Mouse (Mus musculus) central nervous system, embryonic 11.5 days (tissue): ENCODE measurements around the gene Tm7sf2. TPM values are rescaled to one million over a fixed set of nuclear protein-coding genes. Genes with fewer than 3 reads are reported as not detected.

Experiments used
- polyA plus RNA-seq: library from polyadenylated mRNA; depleted of rRNA; stranded (reverse); fragments of >200 nt; gene quantifications from 2 replicates; pipeline ENCODE4 v1.2.3, GENCODE M21; 2012; rRNA removed

Gene Tm7sf2
- 42.8 and 53.5 TPM in 2 replicates for polyA plus RNA-seq

DNA sequence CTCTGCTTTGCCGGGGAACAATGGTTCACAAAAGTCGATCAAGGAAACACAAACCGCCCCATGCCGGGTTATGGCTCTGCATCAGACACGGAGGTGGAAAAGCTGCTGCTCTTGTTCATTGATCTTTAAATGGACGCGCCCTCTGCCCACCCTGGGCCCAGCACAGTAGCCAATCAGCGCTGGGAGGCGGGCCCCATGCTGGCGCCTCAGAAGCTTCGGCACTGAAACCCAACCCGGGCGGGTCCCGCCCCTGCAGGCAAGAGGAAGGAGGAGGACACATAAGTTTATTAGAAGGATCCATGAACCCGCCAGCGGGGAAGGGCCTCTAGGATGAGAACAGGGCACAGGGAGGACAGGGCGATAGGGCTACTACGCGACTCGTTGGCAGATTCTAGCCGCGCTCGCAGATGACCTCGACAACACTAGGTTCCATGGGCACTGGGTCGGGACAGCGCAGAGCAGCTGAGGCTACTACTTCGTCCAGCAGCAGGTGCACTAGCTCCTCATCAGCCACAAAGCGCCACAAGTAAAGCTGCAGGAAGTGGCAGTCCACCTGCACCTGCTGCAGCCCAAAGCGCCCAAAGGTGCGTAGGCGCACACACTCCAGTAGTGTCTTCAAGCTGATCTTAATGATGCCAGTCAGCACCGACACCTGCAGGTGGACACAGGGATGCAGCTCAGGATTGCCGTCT is at the start of gene Tm7sf2:
Gene Tm7sf2 (minus strand): TSS at position 650 of the 692 bp plus-strand sequence.

DNA sequence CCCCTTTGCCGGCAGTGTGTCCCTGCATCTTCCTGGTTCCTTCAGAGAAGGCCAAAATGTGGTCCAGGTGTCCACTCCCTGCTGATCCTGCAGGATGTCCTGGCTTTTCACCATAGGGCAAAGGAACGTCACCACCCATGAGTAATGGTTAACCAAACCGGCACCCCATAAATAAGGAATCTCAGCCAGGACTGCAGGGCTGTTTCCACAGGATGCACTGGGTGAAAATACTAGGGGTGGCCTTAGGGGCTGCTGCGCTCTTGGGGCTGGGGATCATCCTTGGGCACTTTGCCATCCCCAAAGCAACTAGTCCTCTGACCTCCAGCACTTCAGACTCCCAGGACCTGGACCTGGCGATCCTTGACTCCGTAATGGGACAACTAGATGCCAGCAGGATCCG is 37.4 kb upstream of the Tm7sf2 start, which contains the start of gene Naaladl1:
Gene Naaladl1 (plus strand): TSS at position 197 of the 400 bp plus-strand sequence.

GRCm38 (mm10) chr19:6094119-6094518 is 25.9 kb upstream of the Tm7sf2 start, which contains the start of gene AC131692.1:
Gene AC131692.1 (plus strand): TSS chr19:6094419.

DNA sequence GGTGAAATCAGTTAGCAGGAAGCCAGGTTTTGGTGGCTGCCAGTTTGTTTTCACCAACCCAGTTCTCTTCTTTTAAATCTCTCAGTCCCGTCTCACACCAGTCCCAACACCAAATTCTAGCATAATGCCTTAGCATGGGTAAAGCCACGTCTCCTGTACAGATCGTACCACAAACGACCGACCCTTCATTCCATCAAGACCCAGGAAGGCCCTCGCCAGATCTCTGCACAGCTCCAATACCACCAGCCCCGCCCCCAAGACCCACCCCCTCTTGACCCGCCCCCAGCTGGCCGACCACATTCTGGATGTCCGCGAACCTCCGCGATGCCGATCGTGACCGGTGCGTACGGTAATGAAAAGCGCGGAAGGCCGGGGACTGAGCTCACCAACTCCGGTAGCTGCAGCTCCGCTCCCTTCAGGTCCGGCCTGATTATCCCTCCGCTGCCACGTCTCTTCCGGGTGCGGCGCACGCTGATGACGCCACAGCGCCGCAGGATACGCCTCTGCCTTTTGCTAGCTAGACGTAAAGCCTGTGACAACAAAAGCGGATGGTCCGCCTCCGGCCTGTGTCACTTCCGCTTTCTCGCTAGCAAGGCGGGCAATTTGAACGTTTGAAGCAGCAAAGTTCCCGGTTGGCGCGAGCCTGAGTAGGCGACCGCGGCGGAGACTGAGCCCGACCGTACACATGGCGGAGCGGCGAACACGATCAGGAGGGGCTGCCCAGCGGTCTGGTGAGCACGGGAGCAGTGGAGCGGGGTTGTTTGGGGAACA is 16.5 kb upstream of the Tm7sf2 start, which contains the start of the genes Zfpl1 and Cdca5:
Gene Zfpl1 (minus strand): TSS at position 479 of the 771 bp plus-strand sequence.
Gene Cdca5 (plus strand): TSS at position 506 of the 771 bp plus-strand sequence.

DNA sequence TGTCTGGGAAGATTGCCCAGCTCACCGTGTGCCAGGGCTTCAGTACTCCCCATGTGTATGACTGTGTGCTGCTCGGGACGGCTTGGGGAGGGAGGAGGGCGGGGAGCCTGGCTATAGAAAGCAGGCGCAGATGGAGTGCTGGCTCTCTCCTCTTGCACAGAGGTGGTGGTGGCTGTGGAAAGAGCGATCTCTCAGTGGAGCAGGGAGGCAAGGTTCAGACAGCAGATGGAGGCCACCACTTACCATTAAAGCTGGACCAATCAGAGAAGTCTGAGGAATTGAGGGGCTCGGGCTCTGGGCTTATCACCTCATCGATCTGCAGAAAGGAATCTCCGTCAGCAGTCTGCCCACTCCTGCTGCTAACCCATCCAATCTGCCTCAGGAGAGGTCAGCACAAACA is 14.0 kb upstream of the Tm7sf2 start, which contains the start of gene Gm28374:
Gene Gm28374 (minus strand): TSS at position 101 of the 400 bp plus-strand sequence.

GRCm38 (mm10) chr19:6079983-6080480 is 11.9 kb upstream of the Tm7sf2 start, which contains the start of gene Tmem262:
Gene Tmem262 (plus strand): TSS chr19:6080033.

GRCm38 (mm10) chr19:6076564-6077393 is 8.6 kb upstream of the Tm7sf2 start, which contains the start of gene Vps51:
Gene Vps51 (minus strand): TSS chr19:6077231.

DNA sequence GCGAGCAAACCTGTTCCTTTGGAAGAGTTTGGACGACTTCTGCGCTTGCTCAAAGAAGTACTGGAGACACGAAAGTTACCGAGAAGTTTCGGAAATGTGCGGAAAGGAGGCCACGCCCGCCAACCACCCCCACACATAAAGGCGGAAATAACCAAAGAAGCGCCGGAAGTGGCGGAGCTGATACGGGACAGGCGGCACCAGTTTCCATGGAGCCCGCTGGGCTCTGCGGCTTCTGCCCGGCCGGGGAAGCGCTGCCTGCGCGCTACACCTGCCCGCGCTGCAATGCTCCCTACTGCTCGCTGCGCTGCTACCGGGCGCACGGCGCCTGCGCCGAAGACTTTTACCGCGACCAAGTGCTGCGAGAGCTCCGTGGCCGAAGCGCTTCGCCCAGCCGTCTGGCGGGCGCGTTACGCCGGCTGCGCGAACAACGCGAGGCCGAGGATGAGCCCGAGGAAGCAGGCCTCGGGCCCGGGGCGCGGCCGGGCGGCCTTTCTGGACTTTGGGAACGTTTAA is 7.1 kb downstream of the Tm7sf2 start, which contains the start of gene Znhit2:
Gene Znhit2 (plus strand): TSS at position 172 of the 513 bp plus-strand sequence.

GRCm38 (mm10) chr19:6057313-6058096 is 10.7 kb downstream of the Tm7sf2 start, which contains the start of the genes Mrpl49 and Fau:
Gene Mrpl49 (minus strand): TSS chr19:6057785.
Gene Fau (plus strand): TSS chr19:6057844.

GRCm38 (mm10) chr19:6046294-6047153 is 21.6 kb downstream of the Tm7sf2 start, which contains the start of gene Syvn1:
Gene Syvn1 (plus strand): TSS chr19:6046576.

DNA sequence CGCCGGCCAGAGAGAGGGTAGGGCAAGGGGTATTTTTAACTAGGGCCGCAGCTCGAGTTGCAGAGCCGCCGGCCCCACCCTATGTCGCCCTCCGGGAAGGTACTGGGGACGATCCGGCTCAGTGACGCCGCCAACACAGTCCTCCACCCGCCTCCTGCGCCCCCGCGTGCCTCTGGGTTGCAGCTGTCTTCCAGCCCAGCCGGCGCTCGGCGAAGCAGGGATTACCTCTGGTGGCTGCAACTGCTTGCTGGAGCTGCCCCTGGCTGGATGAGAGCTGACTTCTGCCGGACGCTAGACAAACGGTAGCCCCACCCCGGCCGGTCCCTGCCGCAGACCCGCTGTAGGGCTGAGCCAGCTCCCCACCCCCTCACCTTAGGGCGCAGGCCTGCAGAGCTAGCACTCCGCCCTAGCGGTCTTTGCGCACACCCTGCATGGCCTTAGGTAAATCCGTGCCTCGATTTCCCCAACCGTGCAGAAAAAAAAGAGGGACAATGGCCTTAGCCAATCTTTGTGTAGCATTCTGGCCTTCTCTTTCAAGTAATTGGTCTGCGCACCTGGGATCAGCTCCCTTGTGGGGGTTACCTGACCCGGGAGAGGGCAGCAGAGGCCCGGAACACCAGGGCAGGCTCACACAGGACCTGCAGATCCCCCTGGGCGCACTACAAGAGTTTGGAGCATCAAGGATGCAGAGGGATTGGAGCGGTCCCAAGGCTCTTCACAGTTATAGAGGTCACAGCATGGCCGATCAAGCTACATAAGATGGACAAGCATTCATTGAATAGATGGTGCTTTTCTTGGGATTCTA is 52.5 kb downstream of the Tm7sf2 start, which contains the start of gene Capn1:
Gene Capn1 (minus strand): TSS at position 387 of the 805 bp plus-strand sequence.

Other genes with a start within 250 kb of the Tm7sf2 start
- gene Frmd8, start 193.1 kb downstream of the Tm7sf2 start, polyA plus RNA-seq: 22.2 and 23.3 TPM in 2 replicates
- 2.3 and 3.2 TPM in 2 replicates for gene Slc25a45, start 190.6 kb downstream of the Tm7sf2 start, polyA plus RNA-seq
- 9.3 and 9.8 TPM in 2 replicates for gene Tigd3, start 174.2 kb downstream of the Tm7sf2 start, polyA plus RNA-seq
- gene Dpf2, start 155.4 kb downstream of the Tm7sf2 start, polyA plus RNA-seq: 187 and 201 TPM in 2 replicates
- 2.4 and 2.9 TPM in 2 replicates for gene Cdc42ep2, start 143.6 kb downstream of the Tm7sf2 start, polyA plus RNA-seq
- gene Pola2, start 104.2 kb downstream of the Tm7sf2 start, polyA plus RNA-seq: 74.4 and 80.7 TPM in 2 replicates
- not detected in 2 replicates for gene Slc22a20, start 82.2 kb downstream of the Tm7sf2 start, polyA plus RNA-seq
- gene Capn1, start 52.5 kb downstream of the Tm7sf2 start, polyA plus RNA-seq: 5.6 and 7.9 TPM in 2 replicates
- 29.2 and 32.8 TPM in 2 replicates for gene Syvn1, start 21.8 kb downstream of the Tm7sf2 start, polyA plus RNA-seq
- gene Mrpl49, start 10.6 kb downstream of the Tm7sf2 start, polyA plus RNA-seq: 53.7 and 58.8 TPM in 2 replicates
- 1,645 and 2,151 TPM in 2 replicates for gene Fau, start 10.5 kb downstream of the Tm7sf2 start, polyA plus RNA-seq
- gene Znhit2, start 7.2 kb downstream of the Tm7sf2 start, polyA plus RNA-seq: 27.7 and 31.3 TPM in 2 replicates
- gene Vps51, start 8.9 kb upstream of the Tm7sf2 start, polyA plus RNA-seq: 74.8 and 88.1 TPM in 2 replicates
- gene Tmem262, start 11.7 kb upstream of the Tm7sf2 start, polyA plus RNA-seq: 0.16 and 0.39 TPM in 2 replicates
- 0.67 and 1.7 TPM in 2 replicates for gene Gm28374, start 13.9 kb upstream of the Tm7sf2 start, polyA plus RNA-seq
- 47.5 and 73.8 TPM in 2 replicates for gene Zfpl1, start 16.6 kb upstream of the Tm7sf2 start, polyA plus RNA-seq
- 35.9 and 39.7 TPM in 2 replicates for gene Cdca5, start 16.6 kb upstream of the Tm7sf2 start, polyA plus RNA-seq
- gene AC131692.1, start 26.0 kb upstream of the Tm7sf2 start, polyA plus RNA-seq: 1.3 and 1.6 TPM in 2 replicates
- 2.8 and 3.9 TPM in 2 replicates for gene Naaladl1, start 37.4 kb upstream of the Tm7sf2 start, polyA plus RNA-seq
- 41.9 and 69.7 TPM in 2 replicates for gene Sac3d1, start 50.3 kb upstream of the Tm7sf2 start, polyA plus RNA-seq
- 27.4 and 36.9 TPM in 2 replicates for gene Snx15, start 59.9 kb upstream of the Tm7sf2 start, polyA plus RNA-seq
- not detected in 2 replicates for gene Batf2, start 72.6 kb upstream of the Tm7sf2 start, polyA plus RNA-seq
- 55.9 and 75.4 TPM in 2 replicates for gene Arl2, start 73.2 kb upstream of the Tm7sf2 start, polyA plus RNA-seq
- not detected in 2 replicates for gene Majin, start 116.0 kb upstream of the Tm7sf2 start, polyA plus RNA-seq
- 0.16 and 1.1 TPM in 2 replicates for gene Gpha2, start 158.0 kb upstream of the Tm7sf2 start, polyA plus RNA-seq
- gene Ppp2r5b, start 167.5 kb upstream of the Tm7sf2 start, polyA plus RNA-seq: 35.9 and 56.4 TPM in 2 replicates
- 11.8 and 15.7 TPM in 2 replicates for gene Atg2a, start 173.3 kb upstream of the Tm7sf2 start, polyA plus RNA-seq
- 143 and 275 TPM in 2 replicates for gene Ehd1, start 208.4 kb upstream of the Tm7sf2 start, polyA plus RNA-seq
- 6.8 and 8.0 TPM in 2 replicates for gene Cdc42bpg, start 238.1 kb upstream of the Tm7sf2 start, polyA plus RNA-seq